Mouse (Mus musculus) WW6 (cell line): ENCODE measurements around the gene Cant1.

Experiments
- DNase-seq: peaks from one replicate; pipeline ENCODE4 v3.0.0-alpha.2; 2013; ENCODE audit warnings: low read depth, low spot score

The Cant1 gene

DNA sequence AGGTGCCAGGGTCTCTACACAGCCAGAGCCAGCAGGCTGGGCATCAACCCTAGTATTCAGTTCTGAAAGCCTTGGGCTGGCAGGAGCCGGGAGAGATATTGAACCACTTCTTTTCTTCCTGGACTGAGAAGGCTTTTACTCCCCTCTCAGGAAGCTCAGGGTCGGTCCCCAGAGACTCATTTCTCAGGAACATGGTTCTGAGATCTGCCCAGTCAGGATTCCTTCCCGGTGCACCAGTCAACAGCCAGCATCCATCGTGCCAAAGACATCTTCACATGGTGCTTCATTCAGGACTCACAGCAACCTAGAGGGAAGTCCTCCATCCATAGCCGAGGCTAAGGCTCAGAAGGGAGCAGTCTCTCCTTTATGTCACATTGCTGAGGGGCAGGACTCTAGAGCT lies 44.4 kb downstream of the Cant1 start:
- no peak for DNase-seq

DNA sequence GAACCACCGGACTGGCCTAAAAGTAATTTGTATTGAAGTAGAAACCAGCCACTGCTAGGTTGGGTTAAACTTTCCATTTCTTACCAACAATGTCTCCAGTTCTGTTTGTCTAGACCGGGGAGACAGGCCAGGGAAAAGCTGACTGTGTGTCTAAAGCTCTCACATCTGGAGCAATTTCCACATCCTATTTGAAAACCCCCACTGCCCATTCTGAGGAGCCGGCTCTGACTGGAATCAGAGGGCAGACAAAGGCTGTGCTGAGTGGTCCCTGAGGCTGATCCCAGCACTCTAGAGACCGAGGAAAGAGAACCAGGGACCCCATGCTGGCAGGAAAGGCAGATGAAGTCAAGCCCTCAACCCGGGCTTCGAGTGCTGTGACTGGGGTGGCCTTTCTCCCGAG lies 46.2 kb downstream of the Cant1 start:
- DNase-seq: no peak

DNA sequence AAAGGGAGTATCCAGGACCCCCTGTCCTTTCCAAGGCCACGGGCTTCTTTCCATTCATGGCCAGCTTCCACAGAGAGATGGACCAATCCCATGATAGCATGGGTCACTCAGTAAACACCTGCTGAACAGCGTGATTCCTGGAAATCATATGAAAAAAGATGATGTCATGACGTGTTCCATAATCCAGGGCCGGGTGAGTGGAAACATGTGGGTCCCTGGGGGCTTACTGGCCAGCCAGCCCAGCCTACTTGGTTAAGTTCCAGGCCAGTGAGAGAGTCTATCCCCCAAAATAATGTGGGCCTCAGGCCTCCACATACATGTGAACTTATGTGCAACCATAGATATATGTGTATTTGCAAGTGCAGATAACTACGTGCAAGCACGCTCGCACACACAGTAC lies 47.0 kb downstream of the Cant1 start:
- no peak for DNase-seq

DNA sequence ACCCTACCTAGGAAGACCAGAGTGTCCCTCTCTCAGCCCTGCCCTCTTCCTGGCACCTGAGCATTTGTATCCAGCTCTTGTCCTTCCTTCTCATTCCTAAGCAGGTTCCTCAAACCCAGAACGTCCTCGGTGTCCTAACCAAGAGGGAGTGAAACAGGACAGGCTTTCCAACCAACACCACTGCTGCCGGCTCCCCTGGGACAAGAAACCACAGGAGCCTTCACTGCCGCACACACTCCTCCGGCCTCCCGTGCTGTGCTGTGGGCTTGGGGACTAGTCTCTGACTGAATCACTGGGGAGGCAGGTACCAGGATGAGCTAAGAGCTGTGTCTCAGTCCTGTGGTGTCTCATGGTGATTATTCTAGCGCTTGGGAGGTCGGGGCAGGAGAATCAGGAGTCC lies 49.2 kb downstream of the Cant1 start:
- DNase-seq: no peak

DNA sequence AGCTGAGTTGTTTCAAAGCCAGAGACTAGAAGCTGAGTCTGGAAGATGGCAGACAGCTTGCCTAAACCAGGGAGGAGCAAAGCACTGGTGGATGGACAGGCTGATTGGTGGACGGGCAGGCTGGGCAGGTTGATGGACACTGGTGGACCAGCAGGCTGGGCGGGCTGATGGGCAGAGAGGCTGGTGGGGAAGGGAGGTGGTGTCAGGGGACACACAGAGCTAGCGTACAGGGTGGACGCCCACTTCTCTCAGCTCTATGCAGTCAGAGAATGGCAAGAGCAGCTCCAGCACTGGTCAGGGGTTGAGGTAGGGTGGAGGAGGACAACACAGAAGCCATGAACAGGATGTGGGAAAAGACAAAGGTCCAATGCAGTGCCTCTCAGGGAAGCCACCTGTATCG lies 49.6 kb downstream of the Cant1 start:
- no peak for DNase-seq

DNA sequence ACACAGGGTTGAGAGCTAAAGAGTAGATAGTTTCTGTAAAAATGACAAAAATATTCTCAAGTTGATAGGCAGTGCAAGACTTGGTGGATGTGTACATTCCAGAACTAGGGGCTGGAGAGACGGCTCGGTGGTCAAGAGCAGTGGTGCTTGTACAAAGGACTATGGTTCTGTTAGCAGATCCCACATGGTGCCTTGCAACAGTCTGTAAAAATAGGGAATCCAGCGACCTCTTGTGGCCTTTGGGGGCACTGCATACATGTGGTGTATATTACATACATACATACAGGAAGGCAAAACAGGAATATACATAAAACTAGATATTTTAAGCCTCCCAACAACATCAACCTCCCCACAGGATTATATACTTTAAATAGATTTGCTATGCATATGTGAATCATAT lies 50.6 kb downstream of the Cant1 start:
- DNase-seq: peak; percentile 61

DNA sequence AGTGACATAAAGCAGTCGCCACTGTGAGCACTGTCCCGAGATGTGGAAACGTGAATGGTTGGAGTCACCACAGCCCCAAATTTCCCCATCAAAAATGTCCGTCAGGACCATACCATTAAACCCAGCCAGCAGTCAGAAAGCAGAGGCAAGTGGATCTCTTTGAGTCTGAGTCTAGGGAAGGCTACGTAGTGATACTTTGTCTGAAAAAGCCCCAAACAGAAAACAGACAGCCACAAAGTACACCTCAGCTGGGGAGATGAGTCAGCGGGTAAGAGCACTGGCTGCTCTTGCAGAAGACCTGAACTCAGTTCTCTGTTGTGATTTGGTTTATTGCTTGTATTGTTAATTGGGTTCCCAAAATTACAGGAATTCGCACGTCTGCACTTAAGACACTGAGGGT lies 52.3 kb downstream of the Cant1 start:
- no peak for DNase-seq

DNA sequence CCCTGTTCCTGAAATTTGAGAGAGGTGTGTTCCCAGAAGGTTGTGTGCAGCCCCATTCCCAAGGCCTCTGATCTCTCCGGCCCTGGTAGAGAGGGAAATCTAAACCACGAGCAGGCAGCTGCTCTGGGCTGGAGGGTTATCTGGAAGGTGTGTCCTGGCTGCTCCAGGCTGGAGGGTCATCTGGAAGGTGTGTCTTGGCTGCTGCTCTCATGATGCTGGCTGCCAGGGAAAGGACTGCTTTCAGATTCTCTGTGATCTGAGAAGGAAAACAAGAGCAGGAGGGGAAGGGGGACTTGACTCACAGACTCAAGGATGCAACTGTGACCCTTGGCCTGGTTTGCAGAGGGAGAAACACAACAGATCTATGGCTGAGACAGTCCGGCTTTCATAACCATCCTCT lies 52.8 kb downstream of the Cant1 start:
- DNase-seq: no peak

DNA sequence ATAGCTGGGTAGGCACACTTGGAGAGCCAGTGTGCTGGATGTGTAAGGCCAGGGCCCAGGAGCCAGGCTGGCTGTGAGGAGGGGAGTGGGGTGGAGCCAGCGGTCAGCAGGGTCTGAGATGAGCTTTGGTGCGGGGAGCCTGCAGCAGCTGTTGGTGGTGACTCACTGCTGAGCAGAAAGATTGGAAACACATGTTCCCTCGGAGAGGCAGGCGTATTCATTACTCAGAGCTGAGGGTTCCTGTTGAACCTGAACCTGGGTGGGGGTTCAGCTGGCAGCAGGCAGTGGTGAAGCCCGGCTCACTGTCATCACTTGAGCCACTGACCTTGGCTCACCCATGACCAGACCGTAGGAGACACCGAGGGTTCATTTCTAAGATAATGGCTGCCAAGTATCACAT lies 53.7 kb downstream of the Cant1 start:
- DNase-seq: no peak

DNA sequence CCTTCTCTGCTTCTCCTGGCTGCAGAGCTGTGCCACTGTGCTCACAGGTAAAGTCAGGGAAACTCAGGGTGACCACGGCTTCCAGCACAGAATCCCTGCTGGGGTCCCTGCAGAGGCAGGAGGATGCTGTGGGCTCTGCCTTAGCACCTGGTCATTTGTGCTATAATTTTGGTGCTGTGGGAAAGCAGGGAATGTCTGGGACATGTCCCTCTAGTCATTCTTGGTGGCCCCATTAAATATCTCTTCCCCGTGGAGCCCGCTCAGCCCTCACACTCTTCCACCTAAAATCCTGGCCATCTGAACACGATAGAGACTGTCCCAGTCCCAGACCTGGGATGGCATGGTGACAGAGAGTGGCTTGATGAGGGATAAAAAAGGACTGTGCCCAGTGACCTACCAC lies 54.9 kb downstream of the Cant1 start:
- DNase-seq: no peak

DNA sequence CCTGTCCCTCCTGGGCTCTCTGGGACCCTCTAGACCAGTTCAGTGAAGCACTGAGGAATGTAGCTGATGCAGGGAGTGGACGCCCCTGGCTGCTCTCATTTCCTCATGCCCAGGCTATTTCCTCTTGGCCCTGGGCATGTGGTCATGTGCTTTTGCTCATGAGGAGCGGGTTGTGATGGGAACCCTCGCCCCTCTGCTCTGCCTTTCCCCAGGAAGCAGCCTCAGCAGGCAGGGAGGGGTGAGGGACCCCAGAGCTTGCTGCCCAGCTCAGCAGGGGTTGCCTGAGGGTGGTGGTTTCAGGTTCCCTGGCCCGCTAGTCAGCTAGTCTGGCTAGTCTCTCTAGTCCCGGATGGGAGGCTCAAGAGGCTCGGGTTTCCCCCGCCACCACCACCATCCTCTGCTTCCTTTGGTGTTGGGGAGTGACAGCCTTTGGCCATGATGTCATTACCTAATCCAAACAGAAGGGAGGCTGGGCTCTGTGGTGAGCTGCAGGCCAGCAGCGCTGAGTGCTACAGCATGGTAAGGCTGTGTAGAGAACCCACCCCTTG lies 55.8 kb downstream of the Cant1 start:
- DNase-seq: no peak

DNA sequence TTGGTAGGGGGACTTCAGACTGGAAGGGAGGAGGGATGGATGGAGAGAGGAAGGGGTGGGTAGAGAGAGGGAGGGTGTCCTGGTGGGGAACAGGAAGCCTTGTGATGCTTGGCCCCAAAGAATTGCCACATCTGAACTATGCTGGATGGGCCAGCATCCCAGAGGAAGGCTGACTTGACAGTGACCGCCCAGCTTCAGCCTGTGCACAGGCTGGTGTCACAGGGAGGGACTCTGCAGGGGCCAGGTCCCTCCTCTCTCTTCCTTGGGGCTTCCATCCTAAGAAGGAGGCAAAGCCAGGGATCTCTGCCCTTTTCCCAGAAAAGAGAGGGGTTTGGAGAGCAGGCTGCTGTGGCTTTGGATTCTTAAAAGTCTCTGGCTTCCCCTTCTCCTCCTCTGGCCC lies 56.4 kb downstream of the Cant1 start:
- no peak for DNase-seq

DNA sequence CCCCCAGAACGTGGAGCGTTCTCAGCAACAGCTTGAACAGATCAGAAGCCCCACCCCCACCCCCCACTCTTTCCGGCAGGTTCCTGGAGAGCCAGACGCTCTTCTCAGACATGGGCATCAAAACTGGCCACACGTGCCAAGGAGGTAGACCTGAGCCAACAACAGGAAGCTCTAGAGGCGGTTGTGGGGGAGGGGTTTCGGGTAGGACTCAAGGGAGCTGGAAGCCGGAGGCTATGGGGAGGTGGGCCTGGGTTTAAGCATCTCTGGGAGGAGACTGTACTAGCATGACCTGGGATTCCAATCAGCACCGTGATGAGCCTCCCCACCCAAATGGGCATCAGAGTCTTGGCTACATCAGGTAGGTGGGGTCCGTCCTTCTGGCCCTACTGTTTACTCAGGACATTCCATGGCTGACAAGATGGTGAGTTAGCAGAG lies 58.0 kb downstream of the Cant1 start:
- no peak for DNase-seq

DNA sequence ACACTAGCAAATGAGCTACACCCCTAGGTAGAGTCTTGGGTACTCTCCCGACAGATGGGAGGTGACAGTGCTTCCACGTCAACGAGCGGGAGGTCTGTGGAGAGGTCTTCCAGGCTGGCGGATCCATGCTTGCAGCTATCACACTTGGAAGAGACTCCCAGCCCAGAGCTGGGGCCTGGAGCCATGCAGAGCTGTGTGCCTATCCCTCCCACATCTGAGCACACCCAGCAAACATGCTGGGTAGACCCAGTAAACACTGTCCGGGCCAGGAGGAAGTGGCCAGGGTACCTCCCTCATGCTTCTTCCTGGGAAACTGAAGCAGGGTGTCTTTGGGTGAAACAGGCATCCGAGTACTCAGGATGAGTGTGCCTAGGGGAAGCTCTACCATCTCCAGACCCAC lies 58.4 kb downstream of the Cant1 start:
- DNase-seq: no peak
